Mouse (Mus musculus): ENCODE measurements around the gene Grasp.

Gene Grasp

GRCm38 (mm10) chr15:101228866-101229590, 5.0 kb downstream of the Grasp start:
- DNase-seq: peak; percentile 31

GRCm38 (mm10) chr15:101230503-101230902, 6.5 kb downstream of the Grasp start:
- no peak for DNase-seq

- DNase-seq: peak; percentile 38
These were observed 7.1 kb downstream of the Grasp start for GRCm38 (mm10) chr15:101230995-101231647.

- DNase-seq: no peak
These were observed 7.7 kb downstream of the Grasp start for GRCm38 (mm10) chr15:101231648-101232180.

- DNase-seq: no peak
These were observed 8.6 kb downstream of the Grasp start for GRCm38 (mm10) chr15:101232607-101233006.

GRCm38 (mm10) chr15:101233183-101233582, 9.2 kb downstream of the Grasp start:
- no peak for DNase-seq

- no peak for DNase-seq
These were observed 9.8 kb downstream of the Grasp start for GRCm38 (mm10) chr15:101233641-101234275.

GRCm38 (mm10) chr15:101234611-101235341, 10.8 kb downstream of the Grasp start:
- DNase-seq: no peak

GRCm38 (mm10) chr15:101235342-101235698, 11.3 kb downstream of the Grasp start:
- DNase-seq: no peak

- no peak for DNase-seq
These were observed 11.8 kb downstream of the Grasp start for GRCm38 (mm10) chr15:101235728-101236327.

GRCm38 (mm10) chr15:101236878-101237277, 12.9 kb downstream of the Grasp start:
- peak; percentile 54 for DNase-seq

- DNase-seq: peak; percentile 28
These were observed 15.0 kb downstream of the Grasp start for GRCm38 (mm10) chr15:101238885-101239511.

- peak; percentile 8 for DNase-seq
These were observed 15.8 kb downstream of the Grasp start for GRCm38 (mm10) chr15:101239821-101240220.

GRCm38 (mm10) chr15:101240799-101241204, 16.8 kb downstream of the Grasp start:
- peak; percentile 82 for DNase-seq

- DNase-seq: peak; percentile 61
These were observed 17.2 kb downstream of the Grasp start for GRCm38 (mm10) chr15:101241236-101241635.

GRCm38 (mm10) chr15:101241853-101242252, 17.9 kb downstream of the Grasp start:
- DNase-seq: peak; percentile 24

GRCm38 (mm10) chr15:101242645-101243044, 18.7 kb downstream of the Grasp start:
- peak; percentile 90 for DNase-seq

GRCm38 (mm10) chr15:101244012-101244411, 20.0 kb downstream of the Grasp start:
- DNase-seq: no peak

- peak; percentile 98 for DNase-seq
These were observed 22.5 kb downstream of the Grasp start for GRCm38 (mm10) chr15:101246231-101247154.

- DNase-seq: no peak
These were observed 23.1 kb downstream of the Grasp start for GRCm38 (mm10) chr15:101247155-101247498.

Measured in kidney, adult 11 months (tissue).